Mouse (Mus musculus) embryonic fibroblast, embryonic 13.5 days (primary cell): ENCODE data around the gene Pde4c.

ENCODE experiments used
- CTCF ChIP-seq: IDR thresholded peaks from 2 replicates; pipeline ENCODE4 v1.5.1; 2011; ENCODE audit warnings: mild to moderate bottlenecking, control low read depth, low read length, moderate library complexity, borderline replicate concordance; ENCODE audit not compliant: insufficient read depth
- POLR2A ChIP-seq: IDR thresholded peaks from 2 replicates; pipeline ENCODE4 v1.6.1; 2011; ENCODE audit warnings: low read depth, mild to moderate bottlenecking, control low read depth, low read length, moderate library complexity

GRCm38 (mm10) chr8:70693636-70694035 is 29.9 kb upstream of the Pde4c start:
- TF ChIP-seq CTCF (no peak), POLR2A (no peak)
